Mouse (Mus musculus) left cerebral cortex, adult 11 months (tissue): ENCODE data around the gene Bdkrb2.

ENCODE experiments used
- DNase-seq: peaks from one replicate; pipeline ENCODE4 v3.0.0; 2022; ENCODE audit warnings: low spot score

The Bdkrb2 gene

GRCm38 (mm10) chr12:105562936-105563680 is at the start of gene Bdkrb2:
Bdkrb2 (plus strand) TSS chr12:105563226.
- no peak for DNase-seq

DNA sequence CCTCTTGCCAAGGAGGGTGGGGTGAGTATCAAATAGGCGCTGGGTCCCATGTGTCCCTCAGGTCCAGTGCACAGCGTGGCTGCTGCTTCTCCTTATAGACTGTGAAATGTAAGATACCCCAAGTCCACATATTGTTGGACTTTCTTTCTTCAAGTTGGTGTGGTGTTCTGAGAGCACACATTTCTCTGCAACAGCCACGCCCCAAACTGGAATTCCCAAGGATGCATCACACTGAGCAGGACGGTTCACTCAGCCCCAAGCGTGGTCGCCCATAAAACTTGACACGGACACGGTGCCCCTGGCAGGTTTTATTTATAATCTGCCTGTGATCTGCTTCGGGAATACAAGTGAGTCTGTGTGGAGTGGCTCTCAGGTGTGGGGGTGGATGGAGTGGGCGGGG is 48.9 kb upstream of the Bdkrb2 start:
- no peak for DNase-seq

- DNase-seq = no peak
Observed at GRCm38 (mm10) chr12:105517026-105517675, 45.9 kb upstream of the Bdkrb2 start.

GRCm38 (mm10) chr12:105519851-105520250 is 43.2 kb upstream of the Bdkrb2 start:
- no peak for DNase-seq

- DNase-seq = no peak
Observed at GRCm38 (mm10) chr12:105521170-105521762, 41.8 kb upstream of the Bdkrb2 start.

DNA sequence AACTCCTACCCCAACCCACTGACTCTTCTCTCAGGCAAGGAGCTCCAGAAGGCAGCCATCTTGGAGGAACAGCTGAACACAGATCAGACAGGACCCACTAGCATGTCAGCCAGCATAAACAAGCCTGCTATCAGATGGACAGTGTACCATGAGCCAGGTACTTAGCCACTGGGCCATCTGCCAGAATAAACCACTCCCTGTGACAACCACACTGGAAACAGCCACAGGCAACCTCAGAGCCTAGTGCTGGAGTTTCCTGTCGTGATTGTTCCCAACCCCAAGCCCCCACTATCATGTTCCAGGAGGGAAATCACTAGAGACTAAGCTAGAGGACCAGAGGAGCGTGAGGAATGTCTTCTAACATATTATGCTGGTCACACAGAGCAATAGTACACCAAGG is 39.3 kb upstream of the Bdkrb2 start:
- DNase-seq = no peak

GRCm38 (mm10) chr12:105526186-105526585 is 36.8 kb upstream of the Bdkrb2 start:
- DNase-seq = no peak

GRCm38 (mm10) chr12:105526829-105527228 is 36.2 kb upstream of the Bdkrb2 start:
- peak; percentile 70 for DNase-seq

DNA sequence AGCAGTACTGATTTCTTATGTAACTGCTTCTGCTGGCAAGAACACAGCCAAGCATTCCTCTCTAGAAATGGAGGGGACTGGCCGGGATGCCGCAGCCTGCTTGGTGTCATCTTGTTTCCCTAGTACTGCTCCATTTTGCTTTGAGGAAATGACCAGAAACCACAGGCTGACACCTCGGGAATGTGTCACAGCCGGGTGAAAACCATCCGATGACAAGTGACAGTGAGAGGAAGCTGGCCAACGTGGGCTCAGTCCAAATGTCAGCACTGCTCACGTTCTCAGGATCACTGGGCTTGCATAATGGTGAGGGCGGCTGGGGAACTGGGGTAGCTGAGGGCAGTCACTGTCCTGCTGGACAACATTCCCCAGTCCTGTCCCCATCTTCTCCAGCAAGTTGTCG is 33.5 kb upstream of the Bdkrb2 start:
- DNase-seq = no peak

DNA sequence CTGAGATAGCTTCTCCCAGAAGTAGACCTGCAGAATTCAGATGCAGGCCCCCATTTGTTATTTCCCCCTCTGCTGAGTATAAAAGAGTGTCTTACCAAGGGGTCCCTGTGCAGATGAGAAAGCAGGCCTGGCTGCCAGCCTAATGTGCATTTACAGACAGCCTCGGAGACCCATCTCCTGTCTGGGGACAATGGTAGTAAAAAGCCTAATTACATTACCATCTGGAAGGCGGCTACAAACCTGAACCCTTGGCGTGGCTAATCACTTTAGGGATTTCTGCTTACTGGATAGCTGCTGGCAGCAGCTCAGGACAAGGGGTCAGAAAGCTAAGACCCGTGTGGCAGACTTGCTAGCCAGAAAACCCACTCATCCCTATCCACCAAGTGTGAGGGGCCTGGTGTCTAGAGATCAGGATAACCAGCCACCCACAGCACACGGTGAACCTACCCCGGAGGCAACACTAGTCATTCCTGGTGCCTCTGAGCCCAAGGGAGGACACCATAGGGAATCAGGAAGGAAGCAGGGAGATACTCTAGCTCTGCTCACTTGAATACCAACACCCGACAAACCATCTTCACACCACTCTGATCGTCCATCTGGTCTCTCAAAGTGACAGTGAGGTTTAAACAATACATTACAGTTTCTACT is 31.2 kb upstream of the Bdkrb2 start:
- no peak for DNase-seq

- DNase-seq = no peak
Observed at GRCm38 (mm10) chr12:105534842-105535241, 28.2 kb upstream of the Bdkrb2 start.

DNA sequence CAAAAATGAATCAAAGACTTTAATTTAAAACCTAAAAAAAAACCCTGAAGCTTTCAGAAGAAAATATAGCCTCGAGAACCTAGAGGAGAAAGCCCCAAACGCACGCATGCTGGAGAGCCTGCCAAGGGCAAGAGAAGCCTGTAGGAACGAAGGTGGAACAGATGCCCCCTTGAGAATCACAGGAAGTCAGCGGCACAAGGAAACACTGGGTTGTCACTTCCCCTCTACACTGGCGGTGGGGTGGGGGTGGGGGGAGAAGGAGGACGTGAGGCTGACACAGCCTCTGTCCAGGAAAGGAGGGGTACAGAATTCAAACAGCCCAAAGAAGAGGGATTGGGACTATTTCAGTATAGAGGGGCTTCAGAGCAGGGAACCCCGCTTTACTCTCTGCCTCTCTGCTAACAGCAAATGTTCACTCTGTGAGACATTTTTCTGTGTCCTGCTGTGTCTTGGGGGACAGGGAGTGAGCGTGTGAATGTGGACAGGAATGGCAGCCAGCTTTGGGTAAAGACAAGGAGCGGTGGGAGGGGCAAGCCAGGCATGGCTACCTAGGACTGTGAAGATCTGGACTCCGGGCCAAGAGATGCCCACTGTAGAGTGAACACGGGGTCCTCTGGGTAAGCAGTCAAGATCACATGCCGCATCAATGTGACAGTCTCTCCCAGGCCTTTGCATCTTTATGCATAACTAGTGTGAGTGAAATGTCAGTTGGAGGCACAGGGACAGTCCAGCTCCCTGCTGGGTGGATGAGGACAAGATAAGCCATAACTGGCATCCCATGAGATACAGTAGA is 26.9 kb upstream of the Bdkrb2 start:
- no peak for DNase-seq

GRCm38 (mm10) chr12:105537162-105537561 is 25.9 kb upstream of the Bdkrb2 start:
- no peak for DNase-seq

DNA sequence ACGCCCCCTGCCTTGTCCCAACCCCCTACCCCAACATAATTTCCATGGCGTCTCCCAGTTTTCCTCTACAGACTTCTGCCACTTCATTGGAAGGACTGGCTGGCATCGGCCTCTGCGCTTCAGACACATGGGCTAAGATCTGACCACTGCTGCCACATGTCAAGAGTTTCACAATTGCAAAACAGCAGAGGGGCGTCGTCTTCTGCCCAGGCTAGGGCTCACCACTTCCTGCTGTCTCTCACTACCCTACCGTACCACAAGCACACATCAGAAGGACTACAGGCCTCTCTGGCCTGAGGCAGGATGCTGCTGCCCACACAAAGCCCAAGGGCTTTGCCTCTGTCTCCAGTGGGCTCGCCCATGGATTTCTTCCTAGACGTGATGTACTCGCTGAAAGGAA is 23.4 kb upstream of the Bdkrb2 start:
- DNase-seq = no peak

DNA sequence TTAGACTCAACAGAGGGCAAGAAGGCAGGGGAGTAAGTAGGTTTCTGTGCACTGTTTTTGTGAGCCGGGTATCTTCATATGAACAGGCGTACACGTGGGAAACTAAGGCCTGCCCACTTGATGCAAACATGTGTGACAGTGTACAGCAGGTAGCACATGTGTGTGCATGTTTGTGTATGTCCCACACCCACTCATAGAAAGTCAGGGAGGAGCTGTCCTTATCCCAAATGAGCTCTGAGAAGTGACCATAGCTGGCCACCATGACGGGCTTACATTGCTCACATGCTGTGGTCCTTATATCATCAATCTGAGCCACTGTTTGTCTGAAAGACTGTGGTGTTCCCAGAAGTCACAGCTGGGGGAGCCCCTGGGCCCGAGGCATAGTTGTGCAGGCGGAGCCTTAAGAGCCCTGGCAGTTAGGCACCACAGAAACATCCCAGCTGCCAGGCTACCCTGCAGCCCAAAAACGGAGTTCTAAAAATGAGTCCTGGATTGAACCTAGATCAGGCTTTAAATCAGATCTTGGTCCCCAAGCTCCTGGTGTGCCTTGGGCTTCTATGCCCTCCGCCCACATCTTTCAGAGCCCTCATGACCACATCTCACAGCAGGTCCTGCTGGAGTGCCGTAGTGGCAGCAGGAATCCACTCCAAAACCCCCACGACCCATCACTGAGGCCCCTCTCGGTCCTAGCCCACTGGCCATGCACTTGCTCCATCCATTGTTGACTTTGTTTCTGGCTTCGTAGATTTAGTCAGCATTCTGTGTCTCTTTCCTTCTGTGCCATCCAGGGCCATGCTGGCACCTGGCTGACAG is 21.2 kb upstream of the Bdkrb2 start:
- no peak for DNase-seq

GRCm38 (mm10) chr12:105542513-105542912 is 20.5 kb upstream of the Bdkrb2 start:
- DNase-seq = no peak

DNA sequence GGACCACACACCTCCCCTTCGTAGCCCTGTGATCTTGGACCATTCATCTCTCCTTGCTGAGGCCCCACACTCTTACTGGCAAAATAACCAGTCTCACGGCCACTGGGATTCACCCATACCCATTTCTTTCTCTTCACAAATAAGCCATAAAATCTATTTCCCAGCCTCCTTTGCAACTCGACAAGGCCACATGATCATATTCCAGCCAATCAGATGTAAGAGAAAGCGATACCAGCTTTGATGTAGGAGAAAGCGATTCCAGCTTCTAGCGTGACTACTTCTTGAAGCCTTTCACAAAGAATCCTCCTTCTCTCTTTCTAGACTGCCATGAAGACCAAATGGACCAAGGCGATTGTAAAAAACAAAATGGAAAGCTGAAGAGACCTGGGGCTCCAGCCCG is 19.9 kb upstream of the Bdkrb2 start:
- DNase-seq = no peak

DNA sequence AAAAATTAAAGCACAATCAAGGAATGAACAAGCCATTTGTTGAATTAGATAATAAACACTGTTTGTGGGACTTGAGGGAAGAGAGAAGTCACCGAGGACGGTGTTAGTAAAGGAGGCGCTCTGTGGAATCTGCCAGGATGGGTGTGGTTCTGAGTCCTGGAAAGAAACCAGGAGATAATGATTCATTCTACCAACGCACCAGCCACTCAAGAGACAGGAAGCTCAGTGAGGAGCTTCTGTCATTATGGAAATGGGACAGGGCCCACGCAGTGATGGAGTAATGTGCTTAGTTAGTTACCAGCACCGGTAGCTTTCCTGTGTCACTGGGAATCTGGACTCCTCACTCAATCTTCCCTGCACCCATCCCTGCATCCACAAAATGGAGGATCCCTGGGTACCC is 19.3 kb upstream of the Bdkrb2 start:
- peak; percentile 38 for DNase-seq

DNA sequence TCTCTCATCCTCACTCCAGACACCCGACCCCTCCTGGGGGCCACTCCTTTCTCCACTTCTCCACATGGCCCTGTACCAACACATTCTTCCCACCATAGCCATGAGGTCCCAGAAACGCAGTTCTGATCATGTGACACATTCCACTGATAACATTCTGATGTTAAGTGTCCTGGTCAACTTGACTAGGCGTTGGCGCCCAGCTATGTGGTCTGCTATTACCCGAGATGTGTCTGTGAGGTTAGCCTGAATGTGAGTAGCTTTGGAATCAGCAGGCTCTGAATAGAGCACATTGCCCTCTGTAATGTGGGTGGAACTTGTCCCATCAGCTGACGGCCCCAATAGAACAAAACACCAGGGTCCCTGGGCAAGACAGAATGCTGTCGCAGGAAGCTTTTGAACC is 18.2 kb upstream of the Bdkrb2 start:
- DNase-seq = no peak

DNA sequence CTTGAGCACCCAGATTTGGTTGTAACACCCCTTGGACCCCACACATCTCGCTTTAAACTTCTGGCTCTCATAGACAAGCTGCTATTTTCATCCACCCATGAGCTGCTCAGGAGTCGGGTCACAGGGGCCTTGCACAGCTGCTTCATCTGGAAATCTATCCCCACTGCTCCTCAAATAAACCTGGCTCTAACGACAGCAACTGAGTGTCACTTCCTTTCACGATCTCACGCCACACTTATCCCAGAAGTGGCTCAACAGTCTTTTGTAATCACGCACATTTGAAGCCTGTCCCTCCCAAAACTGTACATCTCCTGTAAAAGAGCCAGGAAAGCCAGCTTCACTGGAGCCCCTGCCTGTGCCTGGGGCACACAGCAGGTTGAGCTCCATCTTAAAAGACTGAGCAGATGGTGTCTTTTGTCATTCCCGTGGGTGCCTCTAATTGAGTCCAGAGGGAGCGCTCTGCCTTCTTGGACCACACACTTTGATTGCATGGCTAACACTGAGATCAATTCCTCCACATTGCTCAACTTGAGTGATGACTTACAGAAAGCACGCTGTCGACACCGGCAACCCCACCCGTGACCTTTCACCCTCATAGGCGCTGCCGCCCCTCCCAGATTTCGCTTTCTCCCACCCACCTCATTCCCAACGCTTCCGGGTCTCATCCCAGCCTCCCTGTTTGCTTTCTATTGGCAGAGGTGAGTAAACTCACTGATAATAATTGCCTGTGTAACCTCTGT is 17.2 kb upstream of the Bdkrb2 start:
- no peak for DNase-seq

GRCm38 (mm10) chr12:105546538-105546937 is 16.5 kb upstream of the Bdkrb2 start:
- DNase-seq = no peak
